Comparison of ENCODE assay signal across 8 mouse cellular contexts in the genomic region with DNA sequence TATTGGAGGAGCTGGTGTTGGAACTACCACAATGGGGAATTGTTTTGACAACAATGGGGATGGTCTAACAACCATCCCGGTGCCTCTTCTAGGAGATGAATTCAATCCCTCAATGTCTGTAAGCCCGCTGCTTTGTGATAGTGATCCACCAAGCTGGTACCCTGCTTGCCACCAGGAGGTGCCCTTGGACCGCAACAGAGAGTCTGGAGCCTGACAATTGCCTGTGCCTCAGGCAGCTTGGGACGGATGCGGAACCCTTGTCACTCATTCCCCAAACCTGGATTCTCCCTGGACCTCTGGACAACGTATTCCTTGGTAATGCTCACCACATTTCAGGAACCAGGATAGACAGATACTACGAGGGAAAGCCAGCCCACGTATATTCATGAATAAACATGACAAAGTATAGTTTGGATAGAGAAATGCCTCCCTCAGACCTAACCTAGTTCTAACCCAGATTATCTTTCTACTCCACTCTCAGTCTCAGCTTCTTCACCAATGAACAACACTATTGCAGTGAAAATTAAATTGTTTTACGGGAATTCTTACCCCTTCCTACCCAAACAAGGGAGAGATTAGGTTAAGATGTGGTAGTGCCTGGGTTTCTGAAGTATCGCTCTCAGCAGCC. TPM values are rescaled to one million over a fixed set of nuclear protein-coding genes. Genes with fewer than 3 reads are reported as not detected.
DNase-seq lines count a peak whose midpoint lies in the region; ATAC-seq and TF ChIP-seq lines count a peak whose summit lies in the region.

No protein-coding gene starts in this region.

- peak; percentile 89 for DNase-seq in A20 (ENCODE audit: low read depth, low spot score)
- peak; percentile 83 for DNase-seq in liver, adult 2 months (ENCODE audit: extremely low read depth, low read depth, low spot score)
- DNase-seq in splenic B cell, adult 2 months (ENCODE audit: low read depth, low spot score), result peak; percentile 92

- H3K36me3 ChIP-seq in heart, embryonic 11.5 days (ENCODE audit: control insufficient read depth, insufficient read depth, low read length), result no peaks in the 10 kb centered on the region; the same call in 1 of the 2 replicates
- no peaks in the 10 kb centered on the region for H3K36me3 ChIP-seq in kidney, embryonic 16.5 days (ENCODE audit: insufficient read depth, low read length)
- peaks cover 11% of the 10 kb centered on the region; the same call in 1 of the 2 replicates for H3K36me3 ChIP-seq in liver, adult 2 months (ENCODE audit: control insufficient read depth, insufficient read depth, low read length)
- H3K36me3 ChIP-seq in myocyte (ENCODE audit: control insufficient read depth, insufficient read depth), result no peaks in the 10 kb centered on the region
- no peaks in the 10 kb centered on the region for H3K36me3 ChIP-seq in splenic B cell, adult 2 months (ENCODE audit: control insufficient read depth, insufficient read depth, low read length, poor library complexity, severe bottlenecking)

- peak; percentile 53; the same call in 1 of the 2 replicates for ATAC-seq in heart, embryonic 11.5 days (replicated peaks; ENCODE audit: insufficient number of reproducible peaks, low FRiP score, low TSS enrichment)
- peak; percentile 69 for ATAC-seq in kidney, embryonic 16.5 days (ENCODE audit: low FRiP score, low TSS enrichment)

- TF ChIP-seq POLR2A in bone marrow macrophage, adult 2 months (IDR thresholded peaks at IDR 0.05; ENCODE audit: borderline replicate concordance, low read depth, low read length), result no peak
- peak; percentile 49; the same call in 1 of the 2 replicates for TF ChIP-seq POLR2A in embryonic fibroblast, embryonic 13.5 days (IDR thresholded peaks at IDR 0.05; ENCODE audit: low read depth, low read length)
- TF ChIP-seq POLR2A in liver, adult 2 months (IDR thresholded peaks at IDR 0.05; ENCODE audit: extremely low read depth, insufficient read depth, low read length), result no peak
- TF ChIP-seq POLR2A in myocyte (IDR thresholded peaks at IDR 0.05; ENCODE audit: insufficient read length, low read depth), result no peak

- H3K4me2 ChIP-seq in heart, embryonic 11.5 days, result peak overlapping the region; percentile 84
- peak overlapping the region; percentile 78 for H3K4me2 ChIP-seq in kidney, embryonic 16.5 days (replicated peaks; ENCODE audit: low read depth, low read length)
- peak overlapping the region; percentile 95 for H3K4me2 ChIP-seq in myocyte (ENCODE audit: low read depth)

- H3K27me3 ChIP-seq in heart, embryonic 11.5 days (ENCODE audit: control insufficient read depth, insufficient read depth, low read length), result no peaks in the 10 kb centered on the region
- H3K27me3 ChIP-seq in kidney, embryonic 16.5 days (ENCODE audit: insufficient read depth, low read length), result no peaks in the 10 kb centered on the region
- no peaks in the 10 kb centered on the region for H3K27me3 ChIP-seq in liver, adult 2 months (ENCODE audit: control insufficient read depth, insufficient read depth, low read length)
- no peaks in the 10 kb centered on the region for H3K27me3 ChIP-seq in myocyte (ENCODE audit: control insufficient read depth, insufficient read depth, insufficient read length)
- H3K27me3 ChIP-seq in splenic B cell, adult 2 months (ENCODE audit: control insufficient read depth, insufficient read depth, low read length, poor library complexity, severe bottlenecking), result no peaks in the 10 kb centered on the region

- H3K79me2 ChIP-seq in liver, adult 2 months (ENCODE audit: control insufficient read depth, insufficient read depth, low read length), result peaks cover 3% of the 10 kb centered on the region; the same call in 1 of the 2 replicates
- H3K79me2 ChIP-seq in myocyte (ENCODE audit: control insufficient read depth, insufficient read depth), result peaks cover 28% of the 10 kb centered on the region

- peak overlapping the region; percentile 14; the same call in 1 of the 2 replicates for H3K27ac ChIP-seq in bone marrow macrophage, adult 2 months (ENCODE audit: insufficient read depth, low read depth, low read length)
- peak overlapping the region; percentile 79 for H3K27ac ChIP-seq in embryonic fibroblast, embryonic 13.5 days (ENCODE audit: insufficient read depth, low read length)
- peak overlapping the region; percentile 91 for H3K27ac ChIP-seq in heart, embryonic 11.5 days (ENCODE audit: low read depth, low read length)
- H3K27ac ChIP-seq in kidney, embryonic 16.5 days (ENCODE audit: low read length), result peak overlapping the region; percentile 98
- H3K27ac ChIP-seq in liver, adult 2 months (replicated peaks; ENCODE audit: insufficient read depth, low read depth, low read length), result peak overlapping the region; percentile 93

- peak overlapping the region; percentile 83 for H3K4me3 ChIP-seq in bone marrow macrophage, adult 2 months (ENCODE audit: insufficient read depth, low read length)
- H3K4me3 ChIP-seq in embryonic fibroblast, embryonic 13.5 days (ENCODE audit: insufficient read depth, low read length), result peak overlapping the region; percentile 53
- H3K4me3 ChIP-seq in heart, embryonic 11.5 days (ENCODE audit: low read depth, low read length), result peak overlapping the region; percentile 80
- H3K4me3 ChIP-seq in kidney, embryonic 16.5 days (ENCODE audit: low read length), result peak overlapping the region; percentile 85
- H3K4me3 ChIP-seq in liver, adult 2 months (ENCODE audit: insufficient read depth, low read depth, low read length), result peak overlapping the region; percentile 92
- peak overlapping the region; percentile 60 for H3K4me3 ChIP-seq in myocyte

- no peaks in the 10 kb centered on the region for H3K4me1 ChIP-seq in bone marrow macrophage, adult 2 months (ENCODE audit: control insufficient read depth, insufficient read depth, low read length)
- H3K4me1 ChIP-seq in embryonic fibroblast, embryonic 13.5 days (ENCODE audit: control insufficient read depth, insufficient read depth, low read length), result peaks cover 4% of the 10 kb centered on the region
- H3K4me1 ChIP-seq in heart, embryonic 11.5 days (ENCODE audit: control insufficient read depth, insufficient read depth, low read length), result peaks cover 9% of the 10 kb centered on the region
- peaks cover 15% of the 10 kb centered on the region for H3K4me1 ChIP-seq in kidney, embryonic 16.5 days (ENCODE audit: insufficient read depth, low read length)
- H3K4me1 ChIP-seq in liver, adult 2 months (ENCODE audit: control insufficient read depth, insufficient read depth, low read length), result peaks cover 13% of the 10 kb centered on the region

- peak; percentile 65 for TF ChIP-seq CTCF in bone marrow macrophage, adult 2 months (IDR thresholded peaks at IDR 0.05; ENCODE audit: low read depth, low read length)
- TF ChIP-seq CTCF in embryonic fibroblast, embryonic 13.5 days (IDR thresholded peaks at IDR 0.05; ENCODE audit: borderline replicate concordance, insufficient read depth, low read length), result peak; percentile 93
- TF ChIP-seq CTCF in liver, adult 2 months (IDR thresholded peaks at IDR 0.05; ENCODE audit: low read depth, low read length), result peak; percentile 99

- H3K9ac ChIP-seq in heart, embryonic 11.5 days (ENCODE audit: low read depth, low read length), result peak overlapping the region; percentile 94
- H3K9ac ChIP-seq in kidney, embryonic 16.5 days (replicated peaks; ENCODE audit: low read length), result peak overlapping the region; percentile 68
- H3K9ac ChIP-seq in liver, adult 2 months (ENCODE audit: low read depth, low read length), result peak overlapping the region; percentile 80

- H3ac ChIP-seq in myocyte (ENCODE audit: control insufficient read depth, insufficient read length), result peak overlapping the region; percentile 31

- under 1% methylated on average over 10 of the region's 10 CpGs for whole genome bisulfite sequencing in heart, embryonic 11.5 days (ENCODE audit: insufficient replicate concordance)
- under 1% methylated on average over 10 of the region's 10 CpGs for WGBS in kidney, embryonic 16.5 days
- under 1% methylated on average over 10 of the region's 10 CpGs for WGBS in liver, adult 2 months

- H3K9me3 ChIP-seq in heart, embryonic 11.5 days (replicated peaks; ENCODE audit: control insufficient read depth, low read length), result no peaks in the 10 kb centered on the region
- no peaks in the 10 kb centered on the region for H3K9me3 ChIP-seq in kidney, embryonic 16.5 days (ENCODE audit: low read length)

RNA-seq across cellular contexts. Expression of a gene that starts 0.6 kb away (rescaled TPM):
- 6.2 and 7.7 TPM in 2 replicates for polyA plus RNA-seq in bone marrow macrophage, adult 2 months (2012; ENCODE audit: insufficient read depth, insufficient read length, missing spikeins)
- polyA plus RNA-seq in embryonic fibroblast, embryonic 13.5 days (2011; ENCODE audit: insufficient read length, low read depth, missing spikeins), result 7.0 and 11.9 TPM in 2 replicates
- 37.0 and 43.4 TPM in 2 replicates for polyA plus RNA-seq in heart, embryonic 11.5 days (2014; fragmentation: Nextera tagmentation; extraction: Ambion mirVana)
- polyA plus RNA-seq in kidney, embryonic 16.5 days (2015; fragmentation: Nextera tagmentation; extraction: Ambion mirVana), result 75.5 and 77.2 TPM in 2 replicates
- 19.9 and 20.3 TPM in 2 replicates for total RNA-seq in liver, adult 2 months (2014; rRNA removed)
- 6.8 and 7.9 TPM in 2 replicates for polyA plus RNA-seq in liver, adult 2 months (2012; rRNA removed)
- polyA plus RNA-seq in myocyte (2012; fragmentation: generic; extraction: Trizol), result 4.8 TPM

RNA-seq across cellular contexts. Expression of a gene that starts 38.0 kb away (rescaled TPM):
- 18.5 and 18.6 TPM in 2 replicates for polyA plus RNA-seq in bone marrow macrophage, adult 2 months (2012; ENCODE audit: insufficient read depth, insufficient read length, missing spikeins)
- 39.8 and 48.3 TPM in 2 replicates for polyA plus RNA-seq in embryonic fibroblast, embryonic 13.5 days (2011; ENCODE audit: insufficient read length, low read depth, missing spikeins)
- polyA plus RNA-seq in heart, embryonic 11.5 days (2014; fragmentation: Nextera tagmentation; extraction: Ambion mirVana), result 54.0 and 58.0 TPM in 2 replicates
- polyA plus RNA-seq in kidney, embryonic 16.5 days (2015; fragmentation: Nextera tagmentation; extraction: Ambion mirVana), result 66.0 and 82.7 TPM in 2 replicates
- 58.4 and 67.7 TPM in 2 replicates for total RNA-seq in liver, adult 2 months (2014; rRNA removed)
- polyA plus RNA-seq in liver, adult 2 months (2012; rRNA removed), result 25.7 and 32.8 TPM in 2 replicates
- polyA plus RNA-seq in myocyte (2012; fragmentation: generic; extraction: Trizol), result 66.4 TPM

RNA-seq across cellular contexts. Expression of a gene that starts 44.7 kb away (rescaled TPM):
- not detected in 2 replicates for polyA plus RNA-seq in bone marrow macrophage, adult 2 months (2012; ENCODE audit: insufficient read depth, insufficient read length, missing spikeins)
- not detected in 2 replicates for polyA plus RNA-seq in embryonic fibroblast, embryonic 13.5 days (2011; ENCODE audit: insufficient read length, low read depth, missing spikeins)
- 0.42 and 0.49 TPM in 2 replicates for polyA plus RNA-seq in heart, embryonic 11.5 days (2014; fragmentation: Nextera tagmentation; extraction: Ambion mirVana)
- 3.2 and 3.8 TPM in 2 replicates for polyA plus RNA-seq in kidney, embryonic 16.5 days (2015; fragmentation: Nextera tagmentation; extraction: Ambion mirVana)
- total RNA-seq in liver, adult 2 months (2014; rRNA removed), result 36.7 and 41.3 TPM in 2 replicates
- 11.7 and 12.9 TPM in 2 replicates for polyA plus RNA-seq in liver, adult 2 months (2012; rRNA removed)
- 0.56 TPM for polyA plus RNA-seq in myocyte (2012; fragmentation: generic; extraction: Trizol)

RNA-seq across cellular contexts. Expression of a gene that starts 55.7 kb away (rescaled TPM):
- 9.0 and 22.6 TPM in 2 replicates for polyA plus RNA-seq in bone marrow macrophage, adult 2 months (2012; ENCODE audit: insufficient read depth, insufficient read length, missing spikeins)
- polyA plus RNA-seq in embryonic fibroblast, embryonic 13.5 days (2011; ENCODE audit: insufficient read length, low read depth, missing spikeins), result 7.8 and 16.1 TPM in 2 replicates
- polyA plus RNA-seq in heart, embryonic 11.5 days (2014; fragmentation: Nextera tagmentation; extraction: Ambion mirVana), result 19.8 and 24.0 TPM in 2 replicates
- polyA plus RNA-seq in kidney, embryonic 16.5 days (2015; fragmentation: Nextera tagmentation; extraction: Ambion mirVana), result 30.4 and 41.6 TPM in 2 replicates
- 4.8 and 9.9 TPM in 2 replicates for total RNA-seq in liver, adult 2 months (2014; rRNA removed)
- polyA plus RNA-seq in liver, adult 2 months (2012; rRNA removed), result 22.3 and 23.6 TPM in 2 replicates
- polyA plus RNA-seq in myocyte (2012; fragmentation: generic; extraction: Trizol), result 8.1 TPM

RNA-seq across cellular contexts. Expression of a gene that starts 55.8 kb away (rescaled TPM):
- polyA plus RNA-seq in bone marrow macrophage, adult 2 months (2012; ENCODE audit: insufficient read depth, insufficient read length, missing spikeins), result 21.0 and 22.9 TPM in 2 replicates
- 33.4 and 33.6 TPM in 2 replicates for polyA plus RNA-seq in embryonic fibroblast, embryonic 13.5 days (2011; ENCODE audit: insufficient read length, low read depth, missing spikeins)
- polyA plus RNA-seq in heart, embryonic 11.5 days (2014; fragmentation: Nextera tagmentation; extraction: Ambion mirVana), result 58.0 and 67.5 TPM in 2 replicates
- polyA plus RNA-seq in kidney, embryonic 16.5 days (2015; fragmentation: Nextera tagmentation; extraction: Ambion mirVana), result 104 and 108 TPM in 2 replicates
- total RNA-seq in liver, adult 2 months (2014; rRNA removed), result 9.0 and 12.6 TPM in 2 replicates
- 18.4 and 26.1 TPM in 2 replicates for polyA plus RNA-seq in liver, adult 2 months (2012; rRNA removed)
- polyA plus RNA-seq in myocyte (2012; fragmentation: generic; extraction: Trizol), result 46.8 TPM

Comparison
In these comparisons a context has a peak if more than half of its experiments do, and no peak if none do; other contexts are left out.
1. Peak in every context shown above with its lines: DNase-seq, ATAC-seq, H3K4me3 ChIP-seq and H3K27ac ChIP-seq.
2. H3K27ac ChIP-seq: peak in every context shown above with its lines; median percentile 98 in kidney, embryonic 16.5 days; 93 in liver, adult 2 months; 91 in heart, embryonic 11.5 days; 79 in embryonic fibroblast, embryonic 13.5 days; 14 in bone marrow macrophage, adult 2 months.